Mouse (Mus musculus) right cerebral cortex, adult 2 months (tissue): Measurements from ENCODE around the gene P2ry14.

ENCODE experiments used
- DNase-seq, 2 experiments: peaks; one replicate each; pipeline ENCODE4 v3.0.0; 2021 to 2022; ENCODE audit warnings: low spot score in 2 of 2

The P2ry14 gene

DNA sequence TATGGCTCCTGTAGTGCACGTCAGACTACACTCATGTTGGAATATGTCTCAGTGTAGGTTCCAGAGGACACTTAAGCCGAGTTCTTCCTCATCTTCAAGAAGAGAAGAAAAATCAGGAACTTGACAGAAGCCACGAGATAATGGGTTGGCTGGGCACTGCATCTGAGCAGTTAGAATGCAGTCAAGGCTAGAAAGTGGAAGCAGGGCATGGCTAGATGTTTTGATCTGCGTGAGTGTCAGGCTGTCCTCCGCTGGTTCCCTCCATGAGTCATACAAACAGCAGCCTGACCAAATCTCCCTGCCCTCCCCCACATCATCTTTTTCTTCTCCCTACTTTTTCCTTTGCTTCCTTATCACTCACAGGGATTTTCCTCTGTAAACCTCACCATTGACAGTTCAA is at the start of gene P2ry14:
Gene P2ry14 (minus strand): TSS at position 195 of the 400 bp plus-strand sequence.
- DNase-seq = no peak

DNA sequence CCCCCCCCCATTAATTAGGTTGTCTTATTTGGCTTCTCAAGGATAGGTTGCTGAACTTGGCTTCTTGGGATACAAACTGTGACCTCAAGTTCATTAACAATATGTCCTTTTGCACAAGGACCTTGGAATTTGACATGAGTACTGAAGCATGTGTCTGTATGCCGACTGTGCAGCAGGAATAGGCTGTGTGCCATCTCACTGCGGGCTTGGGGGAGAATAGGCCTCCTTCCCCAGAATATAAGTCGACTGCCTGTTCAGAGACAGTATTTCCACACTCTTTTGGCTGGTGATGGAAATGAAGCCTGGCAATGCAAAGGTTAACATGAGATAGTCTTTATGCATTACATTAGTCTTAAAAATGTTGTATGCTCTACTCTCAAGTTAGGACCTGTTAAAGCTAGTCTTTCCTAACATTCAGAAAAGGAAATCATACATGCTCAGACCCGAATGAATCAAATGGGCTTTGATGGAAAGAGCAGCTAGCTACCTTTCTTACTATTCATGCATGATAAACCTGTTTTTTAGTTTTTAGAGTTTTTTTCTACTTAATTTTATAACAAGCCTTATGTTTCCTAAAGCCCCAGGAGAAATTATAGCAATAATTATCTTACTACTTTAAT is 44.0 kb upstream of the P2ry14 start:
- no peak for DNase-seq

DNA sequence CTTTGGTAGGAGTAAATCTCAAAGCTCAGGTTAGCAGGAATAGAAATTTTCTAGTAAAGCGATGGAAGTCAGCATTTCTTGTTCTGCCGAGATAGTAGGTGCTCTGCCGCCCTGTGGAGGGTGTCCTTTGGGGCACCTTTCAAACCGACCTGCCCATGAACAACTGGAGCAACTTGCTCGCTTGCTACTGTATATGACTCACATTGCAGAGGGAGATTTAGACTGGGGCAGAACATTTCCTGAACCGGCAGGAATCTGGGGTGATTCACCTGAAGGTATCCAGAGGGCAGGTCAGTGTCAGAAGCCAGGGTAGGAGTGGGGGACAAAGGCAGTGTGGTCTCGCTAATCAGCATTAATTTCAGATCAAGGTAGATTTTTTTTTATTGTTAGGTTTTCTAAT is 41.5 kb upstream of the P2ry14 start, which contains the start of gene Gpr87:
Gene Gpr87 (minus strand): TSS at position 167 of the 400 bp plus-strand sequence.
- no peak for DNase-seq

DNA sequence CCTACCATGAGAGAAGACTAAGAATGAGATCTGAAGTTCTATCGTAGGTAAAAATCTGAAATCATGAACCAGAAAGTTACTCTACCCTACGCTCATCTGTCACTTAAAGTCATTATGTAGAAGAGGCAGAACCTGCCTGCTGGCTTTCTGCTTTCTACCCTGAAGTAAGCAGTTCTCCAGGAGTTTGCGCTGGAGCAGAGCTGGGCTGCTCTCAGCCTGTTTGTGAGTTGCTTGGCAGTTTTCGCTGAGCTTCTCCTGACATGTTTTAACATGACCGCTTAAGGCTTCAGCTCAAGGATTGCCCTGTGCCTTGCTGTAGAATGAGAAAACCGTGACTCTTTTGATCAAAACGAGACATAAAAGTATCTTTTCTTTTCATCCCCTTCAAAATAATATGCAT is 40.7 kb upstream of the P2ry14 start:
- DNase-seq = no peak

DNA sequence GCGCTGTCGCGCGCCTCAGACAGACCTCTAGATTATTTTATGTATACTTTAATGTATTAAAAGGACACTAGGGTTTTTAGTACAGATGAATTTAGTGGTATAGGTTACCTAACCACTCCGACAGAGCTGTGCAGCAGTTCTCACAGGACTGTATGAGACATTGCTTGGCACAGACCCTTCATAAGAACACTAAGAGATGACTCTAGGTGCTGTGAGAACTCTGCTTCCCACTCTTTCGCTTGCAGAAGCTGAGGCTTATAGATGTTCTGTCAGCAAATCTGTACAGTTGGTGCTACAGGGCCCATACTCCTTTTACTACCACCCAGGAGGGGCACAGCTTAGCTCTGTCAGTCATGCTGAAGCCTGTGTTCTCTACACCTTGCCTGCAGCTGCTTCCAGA is 38.3 kb upstream of the P2ry14 start:
- DNase-seq = no peak

DNA sequence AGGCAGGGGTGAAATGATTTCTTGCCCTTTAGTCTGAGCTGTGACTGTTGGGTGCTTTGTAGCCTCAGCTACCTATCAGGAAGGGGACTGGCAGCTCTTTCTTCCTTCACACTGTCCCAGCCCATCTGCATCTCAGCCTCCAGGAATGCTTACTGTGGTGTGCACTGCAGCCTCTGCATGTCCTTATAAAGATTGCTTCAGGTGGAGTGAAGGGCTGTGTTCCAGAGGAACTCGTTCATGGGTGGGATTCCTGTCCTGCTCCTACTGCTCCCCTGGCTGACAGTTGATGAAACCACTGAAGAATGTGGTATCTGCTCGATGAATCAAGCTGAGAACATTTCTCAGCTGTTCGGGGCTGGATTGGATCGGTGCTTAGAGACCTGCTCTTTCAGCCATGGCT is 33.9 kb upstream of the P2ry14 start:
- DNase-seq = no peak

DNA sequence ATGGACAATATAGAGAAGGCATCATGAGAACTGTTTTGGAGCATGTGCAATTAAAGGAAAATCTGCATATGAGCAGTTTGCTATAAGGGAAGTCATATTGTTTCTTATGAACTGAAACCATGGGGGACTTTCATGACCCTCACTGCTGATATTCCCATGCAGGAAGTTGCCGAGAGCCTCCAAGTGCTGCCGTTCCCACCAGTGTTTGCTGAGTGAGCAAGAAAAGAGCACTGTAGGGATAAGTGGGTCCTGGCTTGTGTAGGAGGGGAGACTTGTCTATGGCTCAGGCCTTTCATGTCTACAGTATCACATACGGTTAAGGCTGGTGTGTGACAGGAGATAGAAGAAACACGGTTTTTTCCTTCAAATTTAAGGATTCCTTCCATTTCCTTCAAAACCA is 32.2 kb upstream of the P2ry14 start:
- DNase-seq = no peak

DNA sequence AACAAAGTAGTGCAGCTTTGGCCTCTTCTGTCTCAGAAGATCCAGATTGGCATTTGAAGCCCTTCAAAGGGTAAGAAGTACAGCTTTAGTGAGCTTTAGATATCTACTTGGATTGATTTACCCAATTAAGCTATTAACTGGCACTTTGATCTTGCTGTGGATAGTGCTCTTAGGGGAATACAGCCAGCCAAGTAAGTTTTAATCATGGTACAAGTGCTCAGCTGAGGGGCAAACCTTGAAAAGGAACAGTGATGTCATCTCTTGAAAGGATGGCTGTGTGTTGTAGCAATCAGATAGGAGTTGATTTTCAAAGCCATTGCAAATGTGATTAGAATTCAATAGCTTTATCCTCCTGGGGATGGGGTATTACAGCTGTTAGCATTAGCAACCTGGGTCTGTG is 28.7 kb upstream of the P2ry14 start:
- no peak for DNase-seq

DNA sequence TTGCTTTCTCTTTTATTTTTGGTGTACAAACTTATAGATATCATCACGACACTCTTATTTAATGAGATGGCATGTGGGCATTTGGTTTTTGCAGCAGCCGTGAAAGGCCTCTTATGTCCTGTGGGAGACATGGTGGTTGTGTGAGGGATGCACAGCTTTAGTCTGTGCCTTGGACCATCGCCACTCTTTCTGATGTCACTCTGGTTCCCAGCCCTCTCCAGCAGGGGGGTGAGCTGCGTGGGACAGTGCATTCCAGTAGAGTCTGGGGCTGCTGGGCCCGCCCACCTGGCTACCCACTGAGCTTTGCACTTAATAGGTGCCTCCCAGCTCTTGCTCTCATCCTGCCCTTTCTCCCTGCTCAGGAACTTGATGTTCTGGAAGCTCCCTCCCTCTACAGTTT is 27.7 kb upstream of the P2ry14 start:
- DNase-seq = no peak

DNA sequence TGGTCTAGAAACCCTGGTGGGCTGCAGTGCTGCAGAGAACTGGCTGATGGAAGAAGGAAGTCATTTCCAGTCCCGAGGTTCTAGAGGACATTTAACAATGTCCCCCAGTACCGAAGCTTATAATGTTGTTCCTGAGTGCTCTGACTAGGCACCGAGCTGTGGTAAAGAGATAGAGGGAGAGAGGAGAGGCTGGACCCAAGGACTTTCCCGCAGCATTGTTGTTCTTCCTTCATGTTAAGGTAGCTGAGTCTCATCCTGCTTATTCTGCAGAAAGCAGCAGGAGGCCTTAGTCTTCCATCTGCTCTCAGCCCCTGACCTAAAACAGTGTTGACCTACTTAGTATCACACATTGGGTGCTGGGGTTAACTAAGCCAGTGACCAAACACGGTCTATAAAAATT is 23.5 kb upstream of the P2ry14 start:
- DNase-seq = no peak

DNA sequence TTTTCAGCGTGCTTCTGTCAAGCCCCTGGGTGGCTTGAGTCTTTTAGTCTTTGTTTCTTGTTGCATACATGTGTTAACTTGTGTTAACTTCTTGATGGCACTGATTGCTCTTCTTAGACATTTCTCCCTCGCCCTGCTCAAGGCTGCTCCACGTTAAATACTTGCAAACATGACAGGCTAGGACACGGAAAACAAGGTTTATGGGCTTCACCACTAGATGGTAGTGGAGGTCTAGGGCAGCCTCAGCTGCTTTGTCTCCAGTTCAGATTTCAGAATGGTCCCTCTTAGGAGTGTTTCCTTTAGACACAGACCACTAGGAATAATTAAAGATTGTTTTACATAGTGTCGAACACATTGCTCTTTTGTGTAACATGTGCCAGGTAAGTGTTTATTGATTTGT is 21.8 kb upstream of the P2ry14 start:
- peak; percentile 59 to 68 for DNase-seq

DNA sequence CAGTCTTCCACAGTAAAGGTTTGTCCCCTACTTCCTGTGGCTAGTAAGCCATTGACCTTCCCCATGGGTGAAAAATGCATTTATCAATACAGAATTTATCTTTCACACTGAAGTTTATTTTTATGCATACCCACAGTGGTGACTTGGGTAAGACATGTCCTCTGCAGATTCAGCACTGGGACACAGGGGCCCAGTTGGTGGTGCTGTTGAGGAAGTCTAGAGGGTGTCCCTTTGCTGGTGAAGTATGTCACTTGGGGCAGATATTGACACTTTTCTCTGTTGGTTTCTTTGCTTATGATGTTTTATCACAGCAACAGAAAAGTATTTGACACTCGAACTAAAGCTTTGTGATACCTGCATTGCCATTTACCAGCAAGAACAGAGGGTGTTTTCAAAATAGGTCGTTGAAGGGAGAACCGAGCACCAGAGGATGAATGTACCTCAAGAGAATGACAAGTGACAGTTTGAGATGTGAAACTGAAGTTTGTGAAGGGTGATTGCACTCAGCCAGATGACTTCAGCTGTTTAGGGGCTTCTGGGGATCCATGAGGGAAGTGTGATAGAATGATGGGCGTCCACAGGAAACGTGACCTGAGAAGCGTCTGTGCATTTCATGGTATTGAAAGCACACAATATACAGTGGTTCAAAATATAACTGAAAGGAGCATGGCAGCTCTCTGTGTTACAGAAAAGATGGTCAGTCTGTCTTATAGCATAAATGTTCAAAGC is 21.2 kb upstream of the P2ry14 start:
- no peak for DNase-seq

DNA sequence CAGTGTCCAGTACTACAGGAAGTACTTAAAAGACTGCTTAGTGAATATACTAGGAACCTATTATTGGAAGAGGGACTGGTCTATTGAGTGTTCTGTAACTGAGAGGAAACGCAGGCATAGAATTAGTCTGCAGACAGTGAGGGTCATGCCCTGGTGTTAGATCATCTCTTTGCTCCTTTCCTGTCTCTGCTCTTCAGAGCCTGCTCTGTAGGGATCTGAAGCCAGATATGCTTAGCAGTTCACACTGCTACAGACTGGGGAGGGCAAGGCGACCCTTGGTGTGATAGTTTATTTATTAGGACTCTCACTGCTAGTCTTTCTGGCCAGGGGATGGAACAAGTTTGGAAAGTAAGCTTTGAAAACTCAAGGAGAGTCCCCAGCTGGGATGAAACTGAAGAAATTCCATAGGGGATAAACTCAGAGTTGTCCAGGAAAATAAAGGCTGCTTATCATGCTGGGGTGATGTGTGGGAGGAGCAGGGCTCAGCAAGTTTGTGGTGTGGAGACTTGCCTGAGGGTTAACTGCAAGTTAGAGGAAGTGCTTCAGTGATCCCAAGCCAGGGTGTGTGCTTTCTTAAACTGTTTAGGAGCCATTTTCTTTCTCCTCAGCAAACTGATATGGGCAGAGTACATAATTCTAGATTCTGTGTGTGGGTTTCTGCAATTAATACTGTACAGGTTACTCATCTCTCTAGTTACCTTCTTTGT is 16.7 kb upstream of the P2ry14 start:
- no peak for DNase-seq

DNA sequence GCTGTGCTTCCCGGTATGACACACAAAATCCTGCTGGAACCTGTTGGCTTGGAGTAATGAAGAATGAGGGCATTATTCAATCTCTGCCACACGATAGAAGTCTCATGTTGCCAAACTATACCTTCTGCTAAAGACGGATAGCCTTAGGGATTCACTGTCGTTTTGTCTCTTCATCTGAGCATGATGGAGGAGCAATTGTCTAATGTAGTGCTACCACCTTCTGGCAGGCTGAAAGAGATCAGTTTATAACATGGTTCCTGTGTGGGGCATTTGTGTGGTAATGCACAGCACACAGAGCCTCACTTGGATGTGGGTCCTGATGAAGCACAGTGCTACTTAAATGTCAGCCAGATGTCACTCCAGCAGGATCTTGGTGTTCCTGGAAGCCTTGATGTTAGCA is 15.8 kb upstream of the P2ry14 start:
- DNase-seq = no peak

DNA sequence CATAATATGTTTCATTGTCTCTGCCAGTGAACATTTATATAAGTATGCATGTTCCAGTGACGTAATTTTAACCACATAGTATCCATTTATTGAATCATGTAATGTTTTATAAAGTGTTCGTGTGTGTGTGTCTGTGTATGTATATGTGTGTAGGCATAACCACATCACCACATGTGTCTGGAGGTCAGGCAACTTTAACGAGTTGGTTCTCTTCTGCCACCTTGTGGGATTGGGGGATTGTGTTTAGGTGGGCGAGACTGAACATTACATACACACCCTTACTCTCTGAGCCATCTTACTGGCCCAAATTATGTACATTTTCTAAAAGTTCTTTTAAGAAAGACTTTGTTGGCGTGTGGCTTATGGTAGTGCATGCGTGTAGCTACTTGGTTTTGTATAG is 15.1 kb upstream of the P2ry14 start:
- DNase-seq = no peak

DNA sequence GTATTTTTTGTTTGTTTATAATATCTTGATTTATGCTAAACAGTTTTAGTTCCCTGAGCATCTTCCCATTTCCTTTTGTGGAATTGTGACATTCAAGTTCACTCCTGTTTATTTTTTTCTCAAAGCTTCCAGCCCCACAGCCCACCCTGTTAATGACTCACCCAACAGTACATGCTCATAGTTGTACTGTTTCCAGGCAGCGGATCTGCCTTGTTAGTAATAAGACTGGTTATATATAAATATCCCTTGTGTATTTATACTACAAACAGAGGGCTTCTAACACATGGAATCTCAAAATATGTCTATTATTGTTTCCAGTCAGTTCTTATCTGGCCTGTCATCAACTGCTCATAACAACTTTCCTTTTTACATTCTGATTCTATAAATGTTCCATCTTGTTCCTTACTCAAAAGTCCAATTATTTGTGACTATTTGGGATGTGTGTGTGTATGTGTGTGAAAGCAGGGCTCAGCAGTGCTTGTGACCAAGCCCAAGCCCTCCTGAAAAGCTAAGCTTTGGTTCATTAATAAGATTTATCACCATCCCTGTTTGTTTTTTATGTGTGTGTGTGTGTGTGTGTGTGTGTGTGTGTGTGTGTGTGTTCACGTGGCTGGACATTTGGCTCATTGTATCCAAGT is 14.1 kb upstream of the P2ry14 start:
- peak in 1 of 2 experiments; percentile 49 for DNase-seq

DNA sequence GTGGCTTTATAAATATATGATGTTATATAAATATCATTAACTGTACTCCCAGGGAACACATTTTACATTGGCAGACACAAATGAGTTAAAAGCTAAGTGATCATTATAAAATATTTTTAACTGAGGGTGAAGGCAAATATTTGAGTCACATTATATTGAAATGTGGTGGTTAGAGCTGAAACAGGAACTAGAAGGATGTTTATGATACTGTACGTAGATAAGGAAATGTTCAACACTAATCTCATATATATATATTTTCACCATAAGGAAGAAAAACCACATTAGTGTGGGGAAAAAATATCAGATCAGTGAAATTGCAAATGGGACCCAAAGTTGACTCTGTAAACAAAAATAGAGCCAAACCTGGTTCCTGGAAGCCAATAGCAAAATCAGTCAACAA is 7.0 kb upstream of the P2ry14 start:
- no peak for DNase-seq

DNA sequence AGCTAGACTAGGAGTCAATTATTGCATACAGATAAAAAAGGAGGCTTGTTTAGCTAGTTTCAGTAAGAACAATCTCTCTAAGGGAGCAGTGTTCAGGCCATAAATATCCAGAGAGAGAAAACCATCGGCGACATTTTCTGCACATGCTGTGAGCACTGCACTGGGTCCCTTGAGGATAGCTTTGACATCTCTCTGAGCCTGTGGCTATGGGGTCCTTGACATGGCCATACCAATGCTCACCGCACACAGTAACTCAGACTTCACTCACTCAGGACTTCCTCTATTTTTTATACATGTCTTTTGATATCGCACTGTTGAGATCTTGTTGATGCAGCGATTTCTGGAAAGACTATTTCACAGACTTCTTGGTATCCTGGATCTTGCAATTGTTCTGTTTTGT is 3.6 kb upstream of the P2ry14 start:
- no peak for DNase-seq

DNA sequence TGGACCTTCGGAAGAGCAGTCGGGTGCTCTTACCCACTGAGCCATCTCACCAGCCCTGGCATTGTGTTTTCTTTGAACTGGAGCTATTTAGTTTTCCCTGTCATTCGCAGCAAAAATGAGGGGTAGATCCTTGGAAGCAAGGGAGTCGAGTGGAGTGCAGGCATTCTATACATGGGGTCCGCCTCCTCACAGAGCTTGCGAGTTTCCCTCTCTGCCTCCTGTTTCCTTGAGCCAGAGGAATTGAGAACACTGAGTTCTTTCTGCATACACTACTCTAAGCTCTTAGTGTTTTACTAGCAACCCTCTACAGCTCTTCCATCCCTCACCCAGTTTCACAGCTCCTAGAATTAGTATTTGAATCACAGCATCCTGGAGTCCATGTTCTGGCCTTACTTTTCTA is 2.0 kb upstream of the P2ry14 start:
- DNase-seq = no peak

DNA sequence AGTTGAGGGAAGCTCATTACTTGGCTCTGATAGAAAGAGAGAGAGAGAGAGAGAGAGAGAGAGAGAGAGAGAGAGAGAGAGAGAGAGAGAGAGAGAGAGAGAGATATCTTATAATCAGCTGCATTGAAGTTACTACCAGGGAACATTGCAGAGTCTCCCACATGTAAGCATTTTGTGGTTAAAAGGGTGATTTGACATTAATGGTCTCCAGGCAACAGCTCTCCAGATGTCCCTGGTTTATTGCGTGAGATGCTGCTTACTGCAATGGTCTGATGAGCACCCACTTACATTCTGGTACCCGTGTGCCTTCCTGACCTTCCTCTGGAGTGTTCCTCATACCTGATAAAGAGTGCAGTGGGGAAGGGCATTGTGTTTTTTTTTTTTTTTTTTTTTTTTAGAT is 1.5 kb upstream of the P2ry14 start:
- no peak for DNase-seq

DNA sequence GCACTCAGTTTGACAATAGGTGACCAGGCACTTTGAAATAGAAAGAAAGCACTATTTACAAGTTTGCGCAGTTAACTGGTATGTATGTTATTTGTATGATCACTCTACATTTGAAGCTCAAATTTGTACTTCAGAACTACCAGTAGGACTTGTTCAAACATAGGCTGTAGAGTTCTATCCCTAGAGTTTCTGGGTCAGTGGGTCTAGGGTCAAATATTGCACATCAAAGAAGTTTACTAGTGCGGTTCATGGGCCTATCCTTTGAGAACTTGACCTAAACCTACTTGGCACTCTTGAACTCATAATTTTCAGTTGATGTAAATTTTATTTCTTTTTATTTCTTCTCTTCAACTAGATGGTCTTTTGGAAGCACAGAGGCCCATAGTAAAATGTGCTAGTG is 2.8 kb downstream of the P2ry14 start:
- no peak for DNase-seq

DNA sequence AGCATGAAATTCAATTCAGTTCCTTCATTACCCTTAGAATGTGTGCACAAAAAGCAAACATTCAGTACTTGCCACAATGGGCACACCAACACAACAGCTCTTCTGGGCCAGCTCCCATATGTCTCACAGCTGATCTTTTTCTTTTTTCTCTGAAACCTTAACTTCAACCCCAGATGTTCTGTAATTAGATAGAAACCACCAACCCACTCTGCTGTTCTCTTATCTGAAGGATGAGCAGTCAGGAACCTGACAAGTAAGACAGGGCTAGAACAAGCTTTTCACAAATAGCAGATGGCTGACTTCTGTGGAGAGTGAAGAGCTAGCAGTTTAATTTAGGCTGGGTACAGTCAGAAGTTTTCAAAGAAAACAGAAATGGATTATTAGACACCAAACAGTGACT is 3.8 kb downstream of the P2ry14 start:
- no peak for DNase-seq

DNA sequence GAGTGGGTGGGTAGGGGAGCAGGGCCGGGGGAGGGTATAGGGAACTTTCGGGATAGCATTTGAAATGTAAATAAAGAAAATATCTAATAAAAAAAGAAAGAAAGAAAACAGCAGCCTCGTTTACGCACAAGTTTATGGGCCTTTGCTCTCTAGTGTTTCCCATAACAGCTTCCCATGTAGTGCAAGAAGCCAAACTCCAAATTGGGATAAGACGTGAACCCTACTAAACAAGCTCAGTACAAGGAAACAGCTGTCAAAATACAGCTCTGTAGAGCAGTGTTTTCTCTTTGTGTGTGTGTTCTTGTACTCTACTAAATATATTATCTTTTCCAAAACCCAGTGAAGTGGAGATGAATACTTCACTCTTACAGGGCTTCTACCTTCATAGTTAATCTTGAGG is 8.2 kb downstream of the P2ry14 start:
- DNase-seq = no peak
